Mouse (Mus musculus): Measurements from ENCODE around the gene Camk2d. TPM values are rescaled to one million over a fixed set of nuclear protein-coding genes. Genes with fewer than 3 reads are reported as not detected.

The Camk2d gene
- polyA plus RNA-seq, 1 experiment: 0.01 TPM

DNA sequence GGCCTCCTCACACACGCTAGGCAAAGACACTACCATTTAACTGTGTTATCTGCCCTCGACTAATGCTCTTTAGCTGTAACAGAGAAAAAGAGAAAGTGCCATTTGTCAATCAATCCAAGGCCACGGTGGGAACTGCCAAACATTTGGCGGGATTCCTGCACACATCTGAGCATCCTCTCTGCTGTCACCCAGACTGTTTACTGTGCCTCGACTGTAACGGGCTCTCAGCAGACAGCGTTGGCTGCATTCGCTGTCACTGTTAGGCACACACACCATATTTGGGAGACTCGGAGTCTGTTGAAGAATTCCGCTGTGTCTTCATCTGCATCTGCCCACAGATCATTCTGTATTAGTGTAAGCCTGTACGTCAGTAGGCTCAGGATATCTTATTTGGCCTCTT lies 6.7 kb downstream of the Camk2d start:
- TF ChIP-seq GATA1 (IDR thresholded peaks at IDR 0.05; ENCODE audit: low read length): no peak

DNA sequence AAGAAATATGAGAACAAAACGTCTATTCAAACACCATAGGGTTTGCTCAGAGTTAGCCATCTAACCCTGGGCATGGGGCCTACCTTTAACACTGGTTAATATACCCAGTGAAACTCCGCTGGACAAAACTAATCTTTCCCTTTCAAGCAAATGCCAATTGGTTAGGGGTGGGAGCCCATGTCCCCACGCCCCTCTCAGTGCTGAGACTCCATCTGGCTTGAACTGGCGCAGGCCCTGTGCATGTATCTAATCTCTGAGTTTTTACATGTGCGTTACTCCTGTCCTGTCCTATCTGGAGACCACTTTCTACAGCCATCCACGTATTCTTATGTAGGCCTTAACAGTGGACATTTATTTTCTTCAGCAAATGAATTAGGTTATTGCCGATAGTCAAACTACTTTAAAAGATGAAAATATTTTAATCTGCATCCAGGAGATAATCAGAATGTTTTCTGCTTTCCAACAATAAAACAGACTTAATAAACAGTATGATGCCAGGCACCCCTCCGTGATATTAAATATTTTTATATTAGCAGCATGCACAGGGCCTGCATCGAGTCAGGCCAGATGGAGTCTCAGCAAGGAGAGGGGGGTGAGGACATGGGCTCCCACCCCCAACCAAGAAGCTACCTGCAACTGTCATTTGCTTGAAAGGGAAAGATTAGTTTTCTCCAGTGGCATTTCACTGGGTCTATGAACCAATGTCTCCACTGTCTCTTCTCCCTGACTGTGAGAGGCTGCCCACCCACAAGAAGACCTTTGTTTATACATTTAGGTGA lies 8.7 kb downstream of the Camk2d start:
- no peak for TF ChIP-seq GATA1 (IDR thresholded peaks at IDR 0.05; ENCODE audit: low read length)

DNA sequence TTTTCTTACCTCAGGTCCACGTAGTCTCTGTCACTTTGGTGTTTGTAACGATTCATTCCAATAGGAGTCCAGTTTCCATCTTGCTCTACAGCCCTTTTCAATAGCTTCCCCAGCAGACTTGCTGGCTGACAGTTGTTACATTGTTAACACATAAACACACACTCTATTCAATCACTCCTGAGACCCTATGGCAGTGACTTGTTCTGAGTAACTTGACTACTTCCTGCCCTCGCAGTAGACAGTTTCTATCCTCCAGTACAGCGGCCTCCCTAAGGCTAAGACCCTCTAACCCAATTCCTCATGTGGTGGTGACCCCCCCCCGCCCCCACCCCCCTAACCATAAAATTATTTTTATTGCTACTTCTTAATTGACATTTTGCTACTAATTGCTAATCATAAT lies 13.2 kb downstream of the Camk2d start:
- no peak for TF ChIP-seq GATA1 (IDR thresholded peaks at IDR 0.05; ENCODE audit: low read length)

DNA sequence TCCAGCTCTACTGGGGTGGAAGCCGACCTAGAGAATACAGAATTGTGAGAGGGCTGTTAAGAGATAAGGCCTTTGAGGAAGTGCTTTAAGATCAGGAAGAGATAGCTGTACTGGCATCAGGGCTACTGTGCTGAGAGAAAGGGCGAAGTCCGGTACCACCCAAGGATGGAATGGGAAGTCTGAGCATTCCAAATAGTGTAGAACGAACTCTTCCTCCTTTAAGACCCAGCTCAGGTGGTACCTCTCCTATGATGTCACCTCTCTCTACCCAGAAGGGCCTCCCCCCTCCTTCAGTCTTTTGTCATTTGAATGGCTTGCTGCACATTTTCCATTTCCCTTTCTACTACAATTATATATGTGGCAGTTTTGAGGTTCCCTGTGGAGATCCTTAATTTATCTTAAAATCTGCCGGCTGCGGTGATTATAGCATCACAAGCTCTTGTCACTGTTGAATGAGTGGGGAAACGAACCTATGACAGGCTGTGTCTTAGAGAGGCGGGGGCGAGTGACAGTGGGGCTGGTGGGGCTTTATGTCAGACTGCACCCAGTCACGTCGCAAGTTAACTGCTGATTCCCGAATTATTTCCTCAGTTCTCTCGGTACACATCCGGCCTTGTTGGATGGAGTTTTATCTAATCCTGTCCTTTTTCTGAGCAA lies 13.8 kb downstream of the Camk2d start:
- TF ChIP-seq GATA1 (IDR thresholded peaks at IDR 0.05; ENCODE audit: low read length): no peak

DNA sequence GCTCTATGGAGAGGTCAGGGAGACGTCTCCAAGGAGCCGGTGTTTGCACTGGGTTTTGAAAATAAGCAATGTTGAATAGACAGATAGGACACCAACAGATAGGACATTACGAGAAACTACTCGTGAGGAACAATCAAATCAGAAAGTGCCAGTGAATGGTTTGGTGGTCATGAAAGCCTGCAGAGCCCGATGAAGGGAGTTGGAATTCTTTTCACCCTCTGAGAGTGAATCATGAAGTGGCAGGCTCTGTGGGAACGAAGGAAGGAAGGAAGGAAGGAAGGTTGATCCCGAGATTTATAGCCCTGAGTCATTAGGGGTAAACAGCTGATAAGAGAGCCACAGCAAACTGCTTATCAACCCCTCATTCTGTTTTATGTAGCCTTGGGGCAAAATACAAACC lies 15.5 kb downstream of the Camk2d start:
- TF ChIP-seq GATA1 (IDR thresholded peaks at IDR 0.05; ENCODE audit: low read length): no peak

DNA sequence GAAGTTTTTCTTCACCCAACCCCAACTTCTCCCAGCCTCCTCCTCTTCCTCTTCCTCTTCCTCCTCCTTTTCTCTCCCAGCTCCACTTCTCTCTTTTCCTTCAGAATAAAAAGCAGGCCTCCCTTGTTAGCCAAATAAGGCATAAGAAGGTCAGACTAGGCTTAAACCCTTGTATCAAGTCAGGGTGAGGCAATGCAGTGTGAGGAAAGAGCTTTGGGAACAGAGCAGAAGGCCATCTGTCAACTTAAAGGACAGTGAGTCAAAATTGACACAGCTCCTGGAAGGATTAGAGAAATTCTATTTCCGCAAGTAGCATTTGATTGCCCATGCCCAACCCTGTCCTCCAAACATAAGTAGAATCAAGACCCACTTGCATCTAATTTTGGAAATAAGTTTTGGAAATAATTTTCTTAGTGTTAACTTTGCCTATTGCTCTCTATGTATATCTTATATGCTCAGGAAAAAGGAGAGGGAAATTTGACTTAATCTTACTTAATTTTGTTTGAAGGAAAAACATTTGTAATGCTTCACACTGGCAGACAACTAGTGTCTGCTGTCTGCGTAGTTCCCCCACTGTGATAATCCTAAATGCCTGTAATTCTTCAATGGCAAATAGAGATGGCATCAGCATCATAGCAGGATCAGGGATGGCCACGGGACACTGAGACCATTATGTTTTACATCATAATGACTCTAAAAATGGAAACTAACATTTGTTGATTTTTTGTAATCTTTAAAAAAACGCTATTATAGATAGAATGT lies 16.8 kb downstream of the Camk2d start:
- TF ChIP-seq GATA1 (IDR thresholded peaks at IDR 0.05; ENCODE audit: low read length): no peak

DNA sequence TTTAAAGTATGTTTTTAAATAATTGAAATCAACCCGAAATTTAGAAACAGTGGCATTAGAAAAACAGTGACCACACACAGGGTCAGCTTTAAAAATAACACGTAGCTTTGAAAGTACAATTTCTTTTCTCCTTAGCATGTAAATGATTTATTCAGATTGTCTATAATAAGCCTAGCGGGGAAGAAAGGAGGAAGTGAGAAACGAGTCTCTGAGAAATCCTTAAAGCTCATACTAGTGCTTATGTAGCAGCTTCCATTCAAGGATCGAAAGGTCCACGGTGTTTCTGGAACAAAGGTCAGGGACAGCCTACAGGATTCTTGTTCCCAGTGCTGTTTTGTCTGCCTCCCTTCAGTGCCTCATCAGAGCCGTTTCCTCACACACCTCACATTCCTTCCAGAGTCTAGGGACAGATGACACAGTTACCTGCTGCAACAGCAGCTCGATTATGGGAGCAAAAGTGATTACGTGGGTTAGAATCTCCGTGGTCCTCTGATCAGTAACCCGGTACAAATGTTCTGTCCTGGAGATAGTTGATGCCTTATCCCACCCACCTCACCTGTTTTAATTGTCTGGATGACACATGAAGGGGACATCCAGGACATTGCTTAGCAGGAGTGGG lies 17.5 kb downstream of the Camk2d start:
- no peak for TF ChIP-seq GATA1 (IDR thresholded peaks at IDR 0.05; ENCODE audit: low read length)

DNA sequence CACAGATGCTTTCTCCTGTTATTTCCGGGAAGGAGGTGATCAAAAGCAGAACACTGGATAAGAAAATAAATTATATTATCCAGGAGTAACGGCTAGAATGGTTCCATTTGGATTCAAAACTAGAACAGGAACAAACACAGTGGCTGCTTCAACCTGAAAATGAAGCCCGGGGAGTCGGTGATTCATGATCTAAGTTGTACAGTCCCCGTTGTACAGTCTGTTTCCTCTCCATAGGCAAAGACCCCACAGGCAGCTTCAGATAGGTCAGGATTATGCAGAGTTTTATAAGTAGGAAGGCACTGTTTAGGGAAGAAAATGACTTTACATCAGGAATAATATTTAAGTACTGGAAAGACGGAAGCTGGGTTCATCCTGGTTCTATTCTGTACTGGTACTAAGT lies 19.2 kb downstream of the Camk2d start:
- TF ChIP-seq GATA1 (IDR thresholded peaks at IDR 0.05; ENCODE audit: low read length): no peak

DNA sequence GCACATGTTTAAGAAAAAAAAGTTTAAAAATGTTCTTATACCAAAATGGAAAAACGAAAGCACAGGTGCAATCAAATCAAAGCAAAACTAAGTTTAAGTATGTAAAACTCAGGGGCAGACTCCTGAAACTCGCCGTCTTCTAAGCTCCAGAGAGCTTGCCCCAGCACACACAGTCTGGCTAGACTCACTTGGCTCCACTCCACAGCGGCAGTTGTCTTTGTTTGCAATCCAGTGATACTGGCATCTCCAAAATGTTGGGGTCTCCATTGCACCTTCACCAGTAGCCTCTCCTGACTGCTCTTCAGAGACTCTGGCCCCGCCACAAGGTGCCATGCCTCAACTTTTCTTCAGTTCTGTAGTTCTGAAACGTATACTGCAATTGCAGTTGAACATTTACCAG lies 24.1 kb downstream of the Camk2d start:
- TF ChIP-seq GATA1 (IDR thresholded peaks at IDR 0.05; ENCODE audit: low read length): no peak

DNA sequence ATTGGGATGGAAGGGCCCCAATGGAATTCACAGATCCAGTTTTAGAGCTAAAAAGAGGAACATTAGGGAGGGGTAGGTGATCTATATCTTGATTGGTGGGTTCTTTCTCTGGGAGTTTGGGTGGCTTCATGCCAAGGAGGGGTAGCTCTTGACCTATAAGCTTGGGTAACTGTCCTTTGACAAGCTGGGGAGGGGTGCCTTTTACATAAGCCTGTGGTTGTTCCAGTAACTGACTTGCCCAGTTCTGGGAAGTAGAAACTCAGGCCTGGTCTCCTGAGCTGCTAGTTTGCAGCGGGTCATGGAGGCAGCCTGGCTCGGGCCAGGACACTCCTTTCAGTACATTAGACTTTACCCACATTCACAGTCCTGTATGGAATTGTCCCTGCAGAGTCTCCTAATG lies 26.4 kb downstream of the Camk2d start:
- no peak for TF ChIP-seq GATA1 (IDR thresholded peaks at IDR 0.05; ENCODE audit: low read length)

DNA sequence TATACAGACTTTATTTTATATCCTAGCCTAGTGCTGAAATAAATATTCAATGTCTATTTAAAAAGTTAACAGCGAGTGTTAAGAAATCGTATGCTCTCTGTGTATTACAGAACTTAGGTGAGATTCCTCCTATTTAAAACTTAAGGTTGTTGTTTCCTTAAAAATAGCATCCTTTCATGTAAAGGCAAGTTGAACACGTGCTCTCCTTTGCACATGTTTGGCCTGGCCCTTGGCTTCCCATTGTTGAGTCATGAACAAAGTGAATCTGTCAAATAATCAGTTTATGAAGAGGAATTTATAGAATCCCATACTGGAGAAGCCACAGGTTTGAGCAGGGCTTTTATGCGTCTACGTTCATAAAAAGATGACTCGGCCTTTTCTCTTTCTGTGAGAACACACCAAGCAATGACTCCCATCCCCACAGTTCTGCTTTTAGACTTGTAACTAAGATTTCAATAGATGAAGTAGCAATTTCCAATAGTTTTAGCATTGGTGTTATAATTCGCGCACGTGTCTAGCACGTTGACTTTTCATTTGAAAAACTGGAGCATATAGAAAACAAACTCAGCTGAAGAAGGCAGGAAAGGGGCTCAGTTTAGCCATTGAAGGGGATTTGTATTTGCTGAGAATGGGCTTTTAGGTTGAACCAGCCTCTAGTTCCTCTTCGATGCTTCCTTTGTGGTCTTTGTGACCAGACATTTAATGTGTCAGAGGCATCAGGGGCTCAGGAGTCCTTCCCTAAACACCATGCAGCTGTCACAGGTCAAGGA lies 29.1 kb downstream of the Camk2d start:
- TF ChIP-seq GATA1 (IDR thresholded peaks at IDR 0.05; ENCODE audit: low read length): no peak

DNA sequence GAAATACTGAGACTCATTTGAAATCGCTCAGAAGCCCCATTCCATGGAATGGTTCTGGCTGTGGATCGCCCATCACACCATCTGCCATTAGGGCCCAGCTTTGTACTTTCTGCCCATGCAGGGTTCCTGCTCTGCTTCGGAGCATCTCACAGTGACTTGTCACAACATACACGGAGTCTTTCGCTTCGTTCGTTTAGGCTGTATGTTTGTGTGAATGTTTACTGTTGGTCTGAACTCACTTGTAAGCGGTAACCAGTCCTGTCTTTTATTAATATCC lies 29.6 kb downstream of the Camk2d start:
- TF ChIP-seq GATA1 (IDR thresholded peaks at IDR 0.05; ENCODE audit: low read length): no peak

DNA sequence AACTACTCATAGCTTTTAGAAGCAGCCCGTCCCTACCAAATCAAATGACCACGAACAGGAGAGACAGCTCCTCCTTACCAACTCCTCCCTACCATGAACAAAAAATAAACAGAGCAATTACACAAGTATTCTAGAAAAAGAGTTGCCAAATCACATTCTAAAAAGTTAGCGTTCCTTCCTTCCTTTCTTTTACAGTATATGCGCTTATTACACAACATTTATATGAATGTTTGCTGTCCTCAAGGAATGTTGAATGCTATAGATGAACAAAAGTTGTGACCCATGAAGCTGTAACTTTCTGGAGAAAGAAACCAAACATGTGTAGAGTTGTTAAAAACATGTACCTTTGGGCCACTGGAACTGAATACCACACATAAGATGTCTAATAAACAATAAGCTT lies 31.9 kb downstream of the Camk2d start:
- no peak for TF ChIP-seq GATA1 (IDR thresholded peaks at IDR 0.05; ENCODE audit: low read length)

DNA sequence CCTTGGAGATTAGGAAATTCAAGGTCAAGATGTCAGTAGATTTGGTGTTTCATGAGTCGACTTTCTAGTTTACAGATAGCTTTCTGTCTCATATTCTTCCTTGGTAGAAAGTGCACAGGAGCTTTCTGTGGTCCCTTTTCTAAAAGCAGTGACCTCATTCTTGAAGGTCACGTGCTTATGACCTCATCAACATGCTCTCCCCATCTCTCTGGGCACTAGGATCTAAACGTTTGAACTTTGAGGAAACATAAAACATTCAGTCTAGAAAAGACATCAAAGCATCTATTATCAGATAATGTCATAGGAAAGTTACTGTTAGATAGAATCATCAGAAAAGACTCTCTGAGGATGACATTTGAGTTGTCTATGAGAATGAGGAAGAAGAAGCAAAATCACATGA lies 32.3 kb downstream of the Camk2d start:
- no peak for TF ChIP-seq GATA1 (IDR thresholded peaks at IDR 0.05; ENCODE audit: low read length)

DNA sequence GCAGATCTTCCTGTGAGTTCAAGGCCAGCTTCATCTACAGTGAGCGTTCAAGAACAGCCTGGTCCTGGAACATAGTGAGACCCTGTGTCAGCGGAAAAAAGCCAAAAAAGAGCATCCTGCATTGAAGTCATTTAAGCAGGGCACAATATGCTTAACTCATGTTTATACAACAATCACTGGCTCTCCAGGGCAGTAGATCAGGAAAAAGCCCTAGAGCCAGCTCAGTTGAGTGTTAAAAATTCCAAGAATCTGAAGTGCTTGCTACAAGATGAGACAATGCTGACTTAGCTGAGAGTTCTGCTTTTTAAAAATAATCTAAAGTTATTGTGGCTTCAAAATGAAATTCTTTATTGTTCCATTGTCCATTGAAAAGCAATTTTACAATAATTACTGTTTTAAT lies 32.9 kb downstream of the Camk2d start:
- no peak for TF ChIP-seq GATA1 (IDR thresholded peaks at IDR 0.05; ENCODE audit: low read length)

Measured in G1E-ER4 (cell line).